Mouse (Mus musculus) heart, embryonic 11.5 days (tissue): ENCODE data around the gene Calhm6. TPM values are rescaled to one million over a fixed set of nuclear protein-coding genes. Genes with fewer than 3 reads are reported as not detected.

ENCODE experiments used
- ATAC-seq: fragments of 200-750 bp; cut with Nextera tagmentation; replicated peaks from 2 replicates; pipeline ENCODE4 v1.8.0; 2017; ENCODE audit warnings: moderate library complexity; ENCODE audit not compliant: insufficient number of reproducible peaks, low FRiP score, low TSS enrichment
- H3K27ac ChIP-seq: fragments of 300-500 bp; sonication (generic); 2 replicates; pipeline ENCODE4 v1.5.1; 2014; ENCODE audit warnings: mild to moderate bottlenecking, low read depth, low read length
- H3K27me3 ChIP-seq: fragments of 300-500 bp; sonication (generic); 2 replicates; pipeline ENCODE4 v1.6.1; 2014; ENCODE audit warnings: mild to moderate bottlenecking, low read length, mixed read lengths; ENCODE audit not compliant: control insufficient read depth, insufficient read depth
- H3K36me3 ChIP-seq: fragments of 300-500 bp; sonication (generic); 2 replicates; pipeline ENCODE4 v1.6.1; 2014; ENCODE audit warnings: mild to moderate bottlenecking, low read length, moderate library complexity, mixed read lengths; ENCODE audit not compliant: control insufficient read depth, insufficient read depth
- H3K4me1 ChIP-seq: fragments of 300-500 bp; sonication (generic); 2 replicates; pipeline ENCODE4 v1.6.1; 2014; ENCODE audit warnings: low read length; ENCODE audit not compliant: control insufficient read depth, insufficient read depth
- H3K4me2 ChIP-seq: fragments of 300-500 bp; sonication (generic); 2 replicates; pipeline ENCODE4 v1.6.1; 2014; ENCODE audit warnings: mild to moderate bottlenecking, moderate library complexity
- H3K4me3 ChIP-seq: fragments of 300-500 bp; sonication (generic); 2 replicates; pipeline ENCODE4 v1.5.1; 2014; ENCODE audit warnings: low read depth, low read length
- H3K9ac ChIP-seq: fragments of 300-500 bp; sonication (generic); 2 replicates; pipeline ENCODE4 v1.6.1; 2014; ENCODE audit warnings: mild to moderate bottlenecking, low read depth, low read length, moderate library complexity
- H3K9me3 ChIP-seq: fragments of 300-500 bp; sonication (generic); replicated peaks from 2 replicates; pipeline ENCODE4 v1.6.1; 2016; ENCODE audit warnings: low read length; ENCODE audit not compliant: control insufficient read depth
- WGBS: fragments of 180-500 bp; shearing (Covaris S2); extraction: QIAGEN DNeasy Blood & Tissue Kit; methylation state at CpG from one replicate; pipeline ENCODE4 v1.1.7; 2014; ENCODE audit not compliant: insufficient replicate concordance; 5-methylcytosine and 5-hydroxymethylcytosine counted together
- polyA plus RNA-seq: library from polyadenylated mRNA; unstranded; fragments of >200 nt; fragmentation: Nextera tagmentation; extraction: Ambion mirVana; gene quantifications from 2 replicates; pipeline ENCODE4 v1.2.1, GENCODE M21; 2014

Gene Calhm6
- polyA plus RNA-seq, 1 experiment from 2014 or later: 0.29 TPM

- no peak for ATAC-seq
- no peak overlapping the region for H3K4me2 ChIP-seq
- no peaks in the 10 kb centered on the region for H3K9me3 ChIP-seq
- no peak overlapping the region for H3K27ac ChIP-seq
- no peaks in the 10 kb centered on the region for H3K4me1 ChIP-seq
- no peaks in the 10 kb centered on the region for H3K36me3 ChIP-seq
- no peaks in the 10 kb centered on the region for H3K27me3 ChIP-seq
- no peak overlapping the region for H3K9ac ChIP-seq
- no peak overlapping the region for H3K4me3 ChIP-seq
- WGBS: 89% methylated on average over 2 of the region's 2 CpGs
Observed at GRCm38 (mm10) chr10:34118421-34118820, 9.4 kb downstream of the Calhm6 start.

GRCm38 (mm10) chr10:34117770-34118169 lies 10.0 kb downstream of the Calhm6 start:
- Histone ChIP-seq H3K9ac (no peak overlapping the region), H3K27ac (no peak overlapping the region), H3K36me3 (no peaks in the 10 kb centered on the region), H3K27me3 (no peaks in the 10 kb centered on the region), H3K4me3 (no peak overlapping the region), H3K4me2 (no peak overlapping the region), H3K4me1 (no peaks in the 10 kb centered on the region), H3K9me3 (no peaks in the 10 kb centered on the region)
- no peak for ATAC-seq

- H3K4me3 ChIP-seq: no peak overlapping the region
- no peaks in the 10 kb centered on the region for H3K9me3 ChIP-seq
- WGBS: 54% methylated on average over 3 of the region's 3 CpGs
- no peaks in the 10 kb centered on the region for H3K27me3 ChIP-seq
- ATAC-seq: no peak
- H3K36me3 ChIP-seq: no peaks in the 10 kb centered on the region
- H3K27ac ChIP-seq: no peak overlapping the region
- H3K9ac ChIP-seq: no peak overlapping the region
- no peak overlapping the region for H3K4me2 ChIP-seq
- no peaks in the 10 kb centered on the region for H3K4me1 ChIP-seq
Observed at GRCm38 (mm10) chr10:34117131-34117530, 10.7 kb downstream of the Calhm6 start.

- H3K36me3 ChIP-seq: no peaks in the 10 kb centered on the region
- no peak overlapping the region for H3K4me3 ChIP-seq
- 64% methylated on average over 4 of the region's 4 CpGs for WGBS
- H3K27me3 ChIP-seq: no peaks in the 10 kb centered on the region
- no peaks in the 10 kb centered on the region for H3K9me3 ChIP-seq
- no peak overlapping the region for H3K9ac ChIP-seq
- no peaks in the 10 kb centered on the region for H3K4me1 ChIP-seq
- ATAC-seq: no peak
- H3K4me2 ChIP-seq: no peak overlapping the region
- no peak overlapping the region for H3K27ac ChIP-seq
Observed at GRCm38 (mm10) chr10:34111964-34112738, 15.6 kb downstream of the Calhm6 start.

GRCm38 (mm10) chr10:34110863-34111465 lies 16.8 kb downstream of the Calhm6 start:
- no peaks in the 10 kb centered on the region for H3K4me1 ChIP-seq
- H3K27ac ChIP-seq: no peak overlapping the region
- no peaks in the 10 kb centered on the region for H3K27me3 ChIP-seq
- 74% methylated on average over 13 of the region's 13 CpGs for WGBS
- no peak overlapping the region for H3K9ac ChIP-seq
- H3K36me3 ChIP-seq: no peaks in the 10 kb centered on the region
- H3K9me3 ChIP-seq: no peaks in the 10 kb centered on the region
- ATAC-seq: no peak
- H3K4me2 ChIP-seq: no peak overlapping the region
- no peak overlapping the region for H3K4me3 ChIP-seq

- Histone ChIP-seq H3K27ac (no peak within 1 kb of the TSS), H3K36me3 (no peaks in the 10 kb centered on the region), H3K4me3 (peak within 1 kb of the TSS; percentile 39), H3K27me3 (no peaks in the 10 kb centered on the region), H3K9me3 (no peaks in the 10 kb centered on the region), H3K4me1 (no peaks in the 10 kb centered on the region), H3K4me2 (peak within 1 kb of the TSS; percentile 64), H3K9ac (peak within 1 kb of the TSS; percentile 69)
- 14% methylated on average over 9 of the region's 9 CpGs for WGBS
- ATAC-seq: peak; percentile 79
Observed at GRCm38 (mm10) chr10:34096418-34096883, 31.3 kb downstream of the Calhm6 start, which contains the start of gene Calhm5. Gene Calhm5, minus strand, starts transcription at chr10:34096519.

- H3K27ac ChIP-seq: no peak overlapping the region
- ATAC-seq: no peak
Observed at GRCm38 (mm10) chr10:34095964-34096363, 31.8 kb downstream of the Calhm6 start.

GRCm38 (mm10) chr10:34095147-34095546 lies 32.6 kb downstream of the Calhm6 start:
- no peaks in the 10 kb centered on the region for H3K36me3 ChIP-seq
- 75% methylated on average over 2 of the region's 2 CpGs for WGBS
- H3K4me2 ChIP-seq: peak overlapping the region; percentile 64; the same call in 1 of the 2 replicates
- ATAC-seq: no peak
- H3K27me3 ChIP-seq: no peaks in the 10 kb centered on the region
- H3K9me3 ChIP-seq: no peaks in the 10 kb centered on the region
- no peak overlapping the region for H3K27ac ChIP-seq
- H3K4me3 ChIP-seq: no peak overlapping the region
- no peaks in the 10 kb centered on the region for H3K4me1 ChIP-seq
- no peak overlapping the region for H3K9ac ChIP-seq

More at GRCm38 (mm10) chr10:34095964-34096363, 31.8 kb downstream of the Calhm6 start:
- no peaks in the 10 kb centered on the region for H3K4me1 ChIP-seq
- no peaks in the 10 kb centered on the region for H3K36me3 ChIP-seq
- H3K4me2 ChIP-seq: peak overlapping the region; percentile 64
- WGBS: 49% methylated on average over 12 of the region's 12 CpGs
- H3K9ac ChIP-seq: peak overlapping the region; percentile 69
- H3K9me3 ChIP-seq: no peaks in the 10 kb centered on the region
- H3K27me3 ChIP-seq: no peaks in the 10 kb centered on the region
- H3K4me3 ChIP-seq: peak overlapping the region; percentile 39
